Mouse (Mus musculus) kidney, adult 11 months (tissue): Measurements from ENCODE around the gene Zkscan16.

Experiments used
- DNase-seq: peaks from one replicate; pipeline ENCODE4 v3.0.0; 2022

Gene Zkscan16

DNA sequence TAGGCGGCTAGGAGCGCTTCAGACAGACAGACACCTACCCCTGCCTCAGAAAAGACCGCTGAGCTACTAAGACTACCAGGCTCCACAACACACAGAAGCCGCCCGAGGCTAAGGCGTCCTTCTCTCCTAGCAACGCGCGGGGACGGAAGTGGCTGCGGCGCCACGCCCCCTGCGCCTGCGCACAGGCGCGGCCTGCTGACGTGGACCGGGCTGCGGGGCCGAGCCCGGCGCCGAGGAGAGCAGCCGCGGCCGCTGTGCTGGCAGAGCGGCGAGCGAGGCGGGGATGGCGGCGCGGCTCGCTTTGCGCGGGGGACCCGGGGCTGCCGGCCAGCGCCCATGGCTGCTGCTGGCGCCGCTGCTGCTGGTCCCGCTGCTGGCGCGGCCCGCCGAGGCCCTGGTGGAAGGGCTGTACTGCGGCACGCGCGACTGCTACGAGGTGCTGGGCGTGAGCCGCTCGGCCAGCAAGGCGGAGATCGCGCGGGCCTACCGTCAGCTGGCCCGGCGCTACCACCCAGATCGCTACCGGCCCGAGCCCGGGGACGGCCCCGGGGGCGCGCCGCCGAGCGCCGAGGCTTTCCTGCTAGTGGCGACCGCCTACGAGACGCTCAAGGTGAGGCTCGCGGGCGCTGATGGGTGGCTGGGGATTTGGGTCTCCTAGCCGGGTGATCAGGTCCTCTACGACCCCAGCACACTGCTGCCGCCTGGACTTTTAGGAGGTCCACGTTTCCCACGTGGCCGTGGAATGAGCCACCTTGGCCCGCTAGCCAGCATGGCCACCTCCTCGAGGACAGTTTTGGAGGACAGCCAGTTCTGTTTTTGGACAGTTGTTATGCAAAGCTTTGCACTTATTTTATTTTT lies 59.7 kb downstream of the Zkscan16 start, which contains the start of gene Gm20503:
Gene Gm20503 (plus strand): TSS at position 263 of the 858 bp plus-strand sequence.
- DNase-seq: peak; percentile 89

DNA sequence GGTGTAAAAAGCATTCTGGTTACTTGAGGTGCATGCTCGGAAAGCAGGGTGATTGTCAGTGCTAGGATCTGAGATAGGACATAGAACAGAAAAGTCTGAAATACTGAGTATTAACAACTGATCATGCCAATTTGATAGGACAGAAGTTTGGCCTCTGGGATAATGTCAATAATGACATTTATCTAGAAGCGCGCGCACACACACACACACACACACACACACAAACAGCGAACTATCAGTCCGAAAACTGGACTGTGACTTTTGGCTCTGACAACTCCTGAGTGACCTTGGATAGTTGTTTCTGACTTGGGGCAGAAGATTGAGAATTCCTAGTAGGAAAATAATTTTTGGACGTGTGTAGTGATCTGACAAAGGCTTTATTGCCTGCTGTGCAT lies 60.4 kb downstream of the Zkscan16 start:
- DNase-seq: no peak

DNA sequence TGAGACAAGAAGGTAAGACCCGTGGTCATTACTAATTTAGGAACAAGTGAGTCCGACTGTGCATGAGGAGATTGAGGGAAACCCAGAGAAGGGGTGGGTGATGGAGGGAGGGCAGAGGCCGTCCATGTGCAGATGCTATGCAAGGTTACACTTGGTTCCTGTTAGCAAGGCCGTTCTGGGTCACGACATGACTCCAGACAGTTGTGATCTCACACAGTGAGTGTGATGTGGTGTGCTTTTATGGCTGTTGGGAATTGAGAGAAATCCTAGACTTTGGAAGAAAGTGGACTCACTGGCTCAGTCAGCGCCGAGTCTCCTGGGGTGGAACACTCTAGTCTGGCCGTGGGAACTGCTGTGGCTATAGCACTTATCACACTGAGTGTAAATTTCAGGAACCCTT lies 62.8 kb downstream of the Zkscan16 start:
- DNase-seq: no peak

DNA sequence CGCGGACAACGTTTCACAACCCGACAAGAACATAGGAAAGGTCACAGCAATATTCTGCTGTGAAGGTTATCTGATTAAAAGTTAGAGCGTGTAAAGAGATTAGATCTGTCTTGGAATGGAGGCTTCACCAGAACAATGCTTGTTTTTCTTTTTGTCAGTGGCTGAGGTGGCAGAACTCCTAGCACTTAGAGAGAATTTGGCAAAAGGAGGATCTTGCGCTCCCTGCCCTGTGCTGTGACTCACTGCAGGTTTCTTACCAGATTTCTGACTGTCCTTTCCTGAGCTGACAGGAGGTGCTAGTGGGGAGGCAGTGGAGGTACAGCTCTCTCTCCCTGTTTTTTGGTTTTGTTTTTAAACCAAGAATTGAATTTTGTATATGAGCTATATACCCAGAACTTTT lies 63.6 kb downstream of the Zkscan16 start:
- DNase-seq: no peak
